Mouse (Mus musculus) lung, embryonic 15.5 days (tissue): ENCODE measurements around the gene Calhm2. TPM values are rescaled to one million over a fixed set of nuclear protein-coding genes. Genes with fewer than 3 reads are reported as not detected.

Experiments used
- ATAC-seq: fragments of 200-750 bp; cut with Nextera tagmentation; 2 replicates; pipeline ENCODE4 v1.8.0; 2017; ENCODE audit warnings: moderate number of reproducible peaks, borderline replicate concordance; ENCODE audit not compliant: low FRiP score, low TSS enrichment; ENCODE audit errors: extremely low read depth
- H3K27ac ChIP-seq: fragments of 300-500 bp; sonication (generic); 2 replicates; pipeline ENCODE4 v1.5.1; 2015; ENCODE audit warnings: moderate library complexity, mild to moderate bottlenecking, inconsistent platforms
- H3K27me3 ChIP-seq: fragments of 300-500 bp; sonication (generic); 2 replicates; pipeline ENCODE4 v1.6.1; 2015; ENCODE audit warnings: inconsistent platforms
- H3K36me3 ChIP-seq: fragments of 300-500 bp; sonication (generic); 2 replicates; pipeline ENCODE4 v1.6.1; 2015; ENCODE audit warnings: inconsistent platforms
- H3K4me1 ChIP-seq: fragments of 300-500 bp; sonication (generic); 2 replicates; pipeline ENCODE4 v1.6.1; 2015; ENCODE audit warnings: inconsistent platforms
- H3K4me2 ChIP-seq: fragments of 300-500 bp; sonication (generic); 2 replicates; pipeline ENCODE4 v1.6.1; 2015; ENCODE audit warnings: inconsistent platforms, mild to moderate bottlenecking, moderate library complexity
- H3K4me3 ChIP-seq: fragments of 300-500 bp; sonication (generic); 2 replicates; pipeline ENCODE4 v1.5.1; 2015; ENCODE audit warnings: mild to moderate bottlenecking, inconsistent platforms
- H3K9ac ChIP-seq: fragments of 300-500 bp; sonication (generic); 2 replicates; pipeline ENCODE4 v1.6.1; 2015; ENCODE audit warnings: inconsistent platforms
- H3K9me3 ChIP-seq: fragments of 300-500 bp; sonication (generic); 2 replicates; pipeline ENCODE4 v1.6.1; 2016; ENCODE audit warnings: inconsistent platforms
- WGBS: fragments of 180-500 bp; shearing (Covaris S2); methylation state at CpG from one replicate; pipeline ENCODE4 v1.1.7; 2015; 5-methylcytosine and 5-hydroxymethylcytosine counted together
- polyA plus RNA-seq: library from polyadenylated mRNA; unstranded; fragments of >200 nt; fragmentation: Nextera tagmentation; extraction: Ambion mirVana; gene quantifications from 2 replicates; pipeline ENCODE4 v1.2.1, GENCODE M21; 2015

The Calhm2 gene
- polyA plus RNA-seq, 1 experiment from 2014 or later: 9.7 TPM

GRCm38 (mm10) chr19:47121054-47121453 is 17.0 kb downstream of the Calhm2 start:
- H3K4me3 ChIP-seq: no peak overlapping the region
- no peak overlapping the region for H3K27ac ChIP-seq
- no peak overlapping the region for H3K4me2 ChIP-seq
- no peaks in the 10 kb centered on the region for H3K27me3 ChIP-seq
- no peaks in the 10 kb centered on the region for H3K9me3 ChIP-seq
- peaks cover 72% of the 10 kb centered on the region for H3K36me3 ChIP-seq
- WGBS: 43% methylated on average over 4 of the region's 4 CpGs
- no peak for ATAC-seq
- no peak overlapping the region for H3K9ac ChIP-seq
- H3K4me1 ChIP-seq: no peaks in the 10 kb centered on the region

DNA sequence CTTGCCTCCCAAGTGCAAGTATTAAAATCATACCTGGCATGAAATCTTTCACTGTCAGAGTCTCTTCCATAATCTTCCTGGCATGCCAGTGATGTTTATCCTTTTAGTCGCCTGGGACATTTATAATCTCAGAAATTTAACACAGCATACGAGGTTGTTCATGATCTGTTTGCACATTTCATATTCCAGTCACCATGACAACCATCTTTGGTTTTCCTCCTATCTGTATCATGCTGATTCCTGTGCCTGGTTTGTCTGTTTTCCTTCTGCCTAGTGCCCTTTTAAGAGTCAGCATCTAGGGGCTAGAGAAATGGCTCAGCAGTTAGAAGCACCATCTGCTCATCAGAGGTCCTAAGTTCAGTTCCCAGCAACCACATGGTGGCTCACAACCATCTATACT is 19.5 kb downstream of the Calhm2 start:
- WGBS: 55% methylated on average over 2 of the region's 2 CpGs
- ATAC-seq: no peak

GRCm38 (mm10) chr19:47104641-47105271 is 33.3 kb downstream of the Calhm2 start:
- 89% methylated on average over 9 of the region's 9 CpGs for WGBS
- Histone ChIP-seq H3K4me1 (no peaks in the 10 kb centered on the region), H3K4me3 (no peak overlapping the region), H3K9me3 (no peaks in the 10 kb centered on the region), H3K27ac (no peak overlapping the region), H3K36me3 (peaks cover 91% of the 10 kb centered on the region), H3K27me3 (no peaks in the 10 kb centered on the region), H3K4me2 (no peak overlapping the region), H3K9ac (no peak overlapping the region)
- ATAC-seq: no peak

More for the DNA sequence above, 19.5 kb downstream of the Calhm2 start:
- Histone ChIP-seq H3K4me1 (no peaks in the 10 kb centered on the region), H3K4me3 (no peak overlapping the region), H3K27ac (no peak overlapping the region), H3K9ac (no peak overlapping the region), H3K36me3 (peaks cover 71% of the 10 kb centered on the region), H3K9me3 (no peaks in the 10 kb centered on the region), H3K27me3 (no peaks in the 10 kb centered on the region), H3K4me2 (no peak overlapping the region)

DNA sequence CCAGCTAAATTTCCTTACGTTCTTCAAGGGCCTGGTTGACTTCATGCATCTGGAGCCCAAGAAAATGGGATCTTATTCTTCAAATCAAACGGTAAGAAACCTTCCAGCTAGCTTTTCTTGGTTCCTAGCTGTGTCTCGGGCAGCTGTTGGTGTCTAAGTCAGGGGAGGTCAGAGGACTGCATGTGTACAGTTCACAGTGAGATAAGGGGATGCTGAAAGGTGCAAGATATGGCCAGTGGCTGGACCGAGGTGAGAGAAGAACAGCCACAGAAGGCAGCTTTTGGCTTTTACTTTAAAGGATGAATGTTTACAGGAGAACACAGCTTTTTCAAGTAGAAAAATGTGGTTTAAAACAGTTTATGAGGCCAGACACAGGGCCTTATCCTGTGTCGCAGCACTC is 37.0 kb downstream of the Calhm2 start:
- H3K27ac ChIP-seq: no peak overlapping the region
- no peaks in the 10 kb centered on the region for H3K27me3 ChIP-seq
- H3K36me3 ChIP-seq: peaks cover 88% of the 10 kb centered on the region
- H3K9me3 ChIP-seq: no peaks in the 10 kb centered on the region
- H3K4me2 ChIP-seq: no peak overlapping the region
- ATAC-seq: no peak
- no peak overlapping the region for H3K4me3 ChIP-seq
- H3K4me1 ChIP-seq: no peaks in the 10 kb centered on the region
- WGBS: 86% methylated on average over 5 of the region's 5 CpGs
- no peak overlapping the region for H3K9ac ChIP-seq

GRCm38 (mm10) chr19:47090550-47091156 is 47.4 kb downstream of the Calhm2 start, which contains the start of the genes Usmg5 and Pdcd11:
TSS of gene Usmg5 (minus strand) at chr19:47090647.
TSS of gene Pdcd11 (plus strand) at chr19:47090768.
- Histone ChIP-seq H3K4me3 (peak within 1 kb of the TSS; percentile 71), H3K36me3 (peaks cover 31% of the 10 kb centered on the region), H3K9ac (peak within 1 kb of the TSS; percentile 89), H3K9me3 (no peaks in the 10 kb centered on the region), H3K27ac (peak within 1 kb of the TSS; percentile 57), H3K4me2 (peak within 1 kb of the TSS; percentile 67), H3K27me3 (no peaks in the 10 kb centered on the region), H3K4me1 (peaks cover 9% of the 10 kb centered on the region)
- peak; percentile 98 for ATAC-seq
- WGBS: under 1% methylated on average over 56 of the region's 56 CpGs

GRCm38 (mm10) chr19:47089718-47090525 is 48.2 kb downstream of the Calhm2 start:
- peak; percentile 53; the same call in 1 of the 2 replicates for ATAC-seq
- Histone ChIP-seq H3K9ac (peak overlapping the region; percentile 89), H3K36me3 (peaks cover 29% of the 10 kb centered on the region), H3K9me3 (no peaks in the 10 kb centered on the region), H3K4me3 (peak overlapping the region; percentile 71), H3K4me2 (peak overlapping the region; percentile 66), H3K4me1 (peaks cover 9% of the 10 kb centered on the region), H3K27me3 (no peaks in the 10 kb centered on the region), H3K27ac (peak overlapping the region; percentile 57)
- under 1% methylated on average over 36 of the region's 36 CpGs for WGBS

DNA sequence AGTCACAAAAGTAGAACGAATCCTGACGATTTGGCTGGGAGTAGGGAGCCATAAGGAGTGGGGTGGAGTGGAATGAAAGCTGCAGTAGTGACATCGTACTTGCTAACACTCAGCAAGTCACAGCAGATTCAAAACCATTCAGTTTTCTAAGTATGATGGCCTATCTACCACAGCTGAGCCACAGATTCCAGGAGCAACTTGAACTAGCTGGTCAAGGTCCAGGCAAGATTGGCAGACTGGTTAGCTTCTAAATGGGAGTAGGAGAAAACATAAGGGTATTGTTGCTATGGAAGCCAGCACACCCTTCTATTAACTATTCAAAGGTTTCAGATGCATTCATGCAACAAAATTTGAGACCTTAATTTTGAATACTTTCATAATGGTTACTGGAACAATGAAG is 49.9 kb downstream of the Calhm2 start:
- Histone ChIP-seq H3K36me3 (peaks cover 33% of the 10 kb centered on the region), H3K4me2 (no peak overlapping the region), H3K4me3 (no peak overlapping the region), H3K27me3 (no peaks in the 10 kb centered on the region), H3K4me1 (peaks cover 9% of the 10 kb centered on the region), H3K27ac (no peak overlapping the region), H3K9ac (0 out of 2 replicates have a peak overlapping the region, but pooled peaks have one; percentile 2), H3K9me3 (no peaks in the 10 kb centered on the region)
- ATAC-seq: no peak
- 86% methylated on average over 3 of the region's 3 CpGs for WGBS

GRCm38 (mm10) chr19:47067924-47068611 is 70.0 kb downstream of the Calhm2 start:
- ATAC-seq: peak; percentile 90
- H3K4me2 ChIP-seq: peak overlapping the region; percentile 72
- peaks cover 19% of the 10 kb centered on the region for H3K36me3 ChIP-seq
- peaks cover 12% of the 10 kb centered on the region for H3K4me1 ChIP-seq
- peak overlapping the region; percentile 83 for H3K4me3 ChIP-seq
- peak overlapping the region; percentile 86 for H3K27ac ChIP-seq
- 1% methylated on average over 70 of the region's 72 CpGs for WGBS
- peak overlapping the region; percentile 91 for H3K9ac ChIP-seq
- no peaks in the 10 kb centered on the region for H3K27me3 ChIP-seq
- H3K9me3 ChIP-seq: no peaks in the 10 kb centered on the region

- H3K27ac ChIP-seq: peak within 1 kb of the TSS; percentile 86
- peak within 1 kb of the TSS; percentile 72 for H3K4me2 ChIP-seq
- H3K4me1 ChIP-seq: peaks cover 12% of the 10 kb centered on the region
- no peaks in the 10 kb centered on the region for H3K27me3 ChIP-seq
- H3K9ac ChIP-seq: peak within 1 kb of the TSS; percentile 91
- H3K4me3 ChIP-seq: peak within 1 kb of the TSS; percentile 83
- H3K36me3 ChIP-seq: peaks cover 11% of the 10 kb centered on the region
- peak; percentile 75 for ATAC-seq
- WGBS: 8% methylated on average over 49 of the region's 49 CpGs
- H3K9me3 ChIP-seq: no peaks in the 10 kb centered on the region
Observed at GRCm38 (mm10) chr19:47067096-47067882, 70.8 kb downstream of the Calhm2 start, which contains the start of gene Taf5. TSS of gene Taf5 (plus strand) at chr19:47067746.

- Histone ChIP-seq H3K9ac (no peak overlapping the region), H3K4me2 (no peak overlapping the region), H3K36me3 (no peaks in the 10 kb centered on the region), H3K9me3 (no peaks in the 10 kb centered on the region), H3K27ac (no peak overlapping the region), H3K4me1 (peaks cover 12% of the 10 kb centered on the region), H3K27me3 (no peaks in the 10 kb centered on the region), H3K4me3 (no peak overlapping the region)
- 88% methylated on average over 3 of the region's 3 CpGs for WGBS
- ATAC-seq: no peak
Observed at GRCm38 (mm10) chr19:47065860-47066259, 72.2 kb downstream of the Calhm2 start.

DNA sequence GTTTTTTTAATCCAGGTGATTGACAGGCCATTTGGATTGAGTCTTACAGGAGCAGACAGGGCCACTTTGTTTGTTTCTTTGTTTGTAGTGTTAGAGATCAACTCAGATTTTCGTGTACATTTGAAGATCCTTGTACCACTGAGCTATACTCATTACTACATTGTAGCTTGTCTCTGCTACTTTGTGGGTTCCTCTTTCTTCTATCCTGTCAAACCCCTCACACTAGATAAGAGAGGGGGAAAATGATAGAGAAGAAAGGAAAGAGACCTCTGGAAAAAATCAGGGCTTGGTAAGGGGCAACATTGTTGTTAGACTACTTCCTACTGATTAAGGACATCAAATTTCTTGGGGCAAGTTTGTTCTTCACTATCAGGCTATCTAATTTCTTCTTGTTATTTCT is 80.4 kb downstream of the Calhm2 start:
- no peak overlapping the region for H3K4me3 ChIP-seq
- no peaks in the 10 kb centered on the region for H3K9me3 ChIP-seq
- no peaks in the 10 kb centered on the region for H3K27me3 ChIP-seq
- H3K4me1 ChIP-seq: no peaks in the 10 kb centered on the region
- no peak overlapping the region for H3K4me2 ChIP-seq
- H3K9ac ChIP-seq: no peak overlapping the region
- H3K27ac ChIP-seq: no peak overlapping the region
- 53% methylated on average over 1 of the region's 1 CpGs for WGBS
- H3K36me3 ChIP-seq: no peaks in the 10 kb centered on the region
- ATAC-seq: no peak
